In genomic region chr5:143254487-143255130, GRCm38 (mm10) we compare ENCODE assay signal across 9 mouse cellular contexts. TPM values are rescaled to one million over a fixed set of nuclear protein-coding genes. Genes with fewer than 3 reads are reported as not detected.
A peak's percentile ranks its signal among the peaks of the same experiment; 100 is the strongest.
DNase-seq lines count a peak whose midpoint lies in the region; ATAC-seq and TF ChIP-seq lines count a peak whose summit lies in the region.
"Had no signal": no experiment of that assay in that cellular context is flagged by ENCODE, and none has a peak within 500 bp of the region (broad histone marks: within the 10 kb centered on the region; RNA-seq: fewer than 3 reads in every experiment).

No protein-coding gene starts in this region.

- H3K27ac ChIP-seq in kidney, postnatal 0 days = no peak overlapping the region
- no peak overlapping the region for H3K27ac ChIP-seq in forebrain, embryonic 12.5 days
- no peak overlapping the region for H3K27ac ChIP-seq in midbrain, embryonic 13.5 days
- H3K27ac ChIP-seq: liver, embryonic 15.5 days had no signal

- H3K27me3 ChIP-seq in kidney, postnatal 0 days (ENCODE audit: insufficient read depth, low read length) = peaks cover 56% of the 10 kb centered on the region
- H3K27me3 ChIP-seq in forebrain, embryonic 12.5 days = peaks cover 78% of the 10 kb centered on the region
- H3K27me3 ChIP-seq in midbrain, embryonic 13.5 days = peaks cover 78% of the 10 kb centered on the region

- no peaks in the 10 kb centered on the region for H3K9me3 ChIP-seq in kidney, postnatal 0 days (replicated peaks; ENCODE audit: low read length)
- no peaks in the 10 kb centered on the region for H3K9me3 ChIP-seq in forebrain, embryonic 12.5 days
- no peaks in the 10 kb centered on the region for H3K9me3 ChIP-seq in midbrain, embryonic 13.5 days
- H3K9me3 ChIP-seq: liver, embryonic 15.5 days had no signal

- WGBS in kidney, postnatal 0 days = 21% methylated on average over 66 of the region's 66 CpGs
- 8% methylated on average over 66 of the region's 66 CpGs for WGBS in forebrain, embryonic 12.5 days
- WGBS in midbrain, embryonic 13.5 days = 12% methylated on average over 63 of the region's 66 CpGs

- peaks cover 20% of the 10 kb centered on the region for H3K4me1 ChIP-seq in kidney, postnatal 0 days (replicated peaks; ENCODE audit: insufficient read depth, low read length)
- H3K4me1 ChIP-seq in forebrain, embryonic 12.5 days = peaks cover 20% of the 10 kb centered on the region
- H3K4me1 ChIP-seq in midbrain, embryonic 13.5 days (replicated peaks) = peaks cover 24% of the 10 kb centered on the region

- TF ChIP-seq POLR2A in brain, embryonic 14.5 days (IDR thresholded peaks at IDR 0.05; ENCODE audit: borderline replicate concordance, extremely low read depth, insufficient read depth, insufficient read length, poor library complexity, severe bottlenecking) = no peak

- DNase-seq in kidney, postnatal 0 days (ENCODE audit: low spot score) = no peak
- DNase-seq in kidney, postnatal 25 days = no peak
- peak; percentile 34 for DNase-seq in brain, embryonic 14.5 days (ENCODE audit: low read depth)
- DNase-seq in urinary bladder, postnatal 10 days (ENCODE audit: low spot score) = no peak
- DNase-seq in urinary bladder, postnatal 14 days (ENCODE audit: low spot score) = no peak

- no peak; the same call in 1 of the 2 replicates for ATAC-seq in kidney, postnatal 0 days (replicated peaks; ENCODE audit: low FRiP score, low read depth)
- no peak for ATAC-seq in forebrain, embryonic 12.5 days (ENCODE audit: low FRiP score)
- peak; percentile 34 for ATAC-seq in midbrain, embryonic 13.5 days
- no peak for ATAC-seq in megakaryocyte-erythroid progenitor cell, adult 5-6 weeks (replicated peaks; ENCODE audit: low FRiP score, low TSS enrichment, poor library complexity, severe bottlenecking)

- H3K4me3 ChIP-seq in kidney, postnatal 0 days (replicated peaks; ENCODE audit: low read depth, low read length) = peak overlapping the region; percentile 41
- H3K4me3 ChIP-seq in forebrain, embryonic 12.5 days (replicated peaks) = peak overlapping the region; percentile 40
- H3K4me3 ChIP-seq in midbrain, embryonic 13.5 days (replicated peaks) = peak overlapping the region; percentile 35

- no peak overlapping the region for H3K9ac ChIP-seq in kidney, postnatal 0 days (ENCODE audit: low read depth, low read length)
- H3K9ac ChIP-seq in forebrain, embryonic 12.5 days = no peak overlapping the region
- peak overlapping the region; percentile 39 for H3K9ac ChIP-seq in midbrain, embryonic 13.5 days (replicated peaks)
- H3K9ac ChIP-seq: liver, embryonic 15.5 days had no signal

- no peak for TF ChIP-seq CTCF in kidney, postnatal 0 days (IDR thresholded peaks at IDR 0.05; ENCODE audit: low read depth)
- no peak for TF ChIP-seq CTCF in brain, embryonic 14.5 days (IDR thresholded peaks at IDR 0.05; ENCODE audit: borderline replicate concordance, extremely low read depth, insufficient read depth, insufficient read length)

- H3K36me3 ChIP-seq in kidney, postnatal 0 days (ENCODE audit: insufficient read depth, low read length) = 0 out of 2 replicates have a peak, but pooled peaks cover 7% of the 10 kb centered on the region
- peaks cover 77% of the 10 kb centered on the region for H3K36me3 ChIP-seq in forebrain, embryonic 12.5 days (replicated peaks)
- peaks cover 90% of the 10 kb centered on the region for H3K36me3 ChIP-seq in midbrain, embryonic 13.5 days
- H3K36me3 ChIP-seq: liver, embryonic 15.5 days had no signal

- peak overlapping the region; percentile 69; the same call in 1 of the 2 replicates for H3K4me2 ChIP-seq in kidney, postnatal 0 days (ENCODE audit: low read length)
- peak overlapping the region; percentile 61; the same call in 1 of the 2 replicates for H3K4me2 ChIP-seq in forebrain, embryonic 12.5 days
- H3K4me2 ChIP-seq in midbrain, embryonic 13.5 days (replicated peaks) = peak overlapping the region; percentile 55; the same call in 1 of the 2 replicates

RNA-seq across cellular contexts. Expression of gene Zfp316, which starts 15.2 kb away (rescaled TPM):
- 3.1 and 3.4 TPM in 2 replicates for polyA plus RNA-seq in kidney, postnatal 0 days (2015; fragmentation: Nextera tagmentation; extraction: Ambion mirVana)
- polyA plus RNA-seq in brain, embryonic 14.5 days (2012; rRNA removed) = 19.4 and 31.7 TPM in 2 replicates
- polyA plus RNA-seq in forebrain, embryonic 12.5 days (2016; fragmentation: Nextera tagmentation; extraction: Ambion mirVana) = 13.2 and 13.9 TPM in 2 replicates
- 8.2 and 12.1 TPM in 2 replicates for polyA plus RNA-seq in midbrain, embryonic 13.5 days (2015; fragmentation: Nextera tagmentation; extraction: Ambion mirVana)
- 3.5 and 4.4 TPM in 2 replicates for total RNA-seq in megakaryocyte-erythroid progenitor cell, adult 5-6 weeks (2014; fragmentation: Nextera tagmentation)
- total RNA-seq in megakaryocyte-erythroid progenitor cell, adult 5-6 weeks (2017) = 2.8 and 3.7 TPM in 2 replicates

RNA-seq across cellular contexts. Expression of gene Zfp12, which starts 19.6 kb away (rescaled TPM):
- polyA plus RNA-seq in kidney, postnatal 0 days (2015; fragmentation: Nextera tagmentation; extraction: Ambion mirVana) = 9.9 TPM in 2 replicates
- 32.3 and 34.8 TPM in 2 replicates for polyA plus RNA-seq in brain, embryonic 14.5 days (2012; rRNA removed)
- 28.5 and 29.1 TPM in 2 replicates for polyA plus RNA-seq in forebrain, embryonic 12.5 days (2016; fragmentation: Nextera tagmentation; extraction: Ambion mirVana)
- polyA plus RNA-seq in midbrain, embryonic 13.5 days (2015; fragmentation: Nextera tagmentation; extraction: Ambion mirVana) = 24.3 and 25.1 TPM in 2 replicates
- total RNA-seq in megakaryocyte-erythroid progenitor cell, adult 5-6 weeks (2014; fragmentation: Nextera tagmentation) = 12.6 and 15.6 TPM in 2 replicates
- 10.6 and 17.4 TPM in 2 replicates for total RNA-seq in megakaryocyte-erythroid progenitor cell, adult 5-6 weeks (2017)

RNA-seq across cellular contexts. Expression of gene Spdye4a, which starts 27.9 kb away (rescaled TPM):
- polyA plus RNA-seq in kidney, postnatal 0 days (2015; fragmentation: Nextera tagmentation; extraction: Ambion mirVana) = not detected in 2 replicates
- polyA plus RNA-seq in brain, embryonic 14.5 days (2012; rRNA removed) = not detected in 2 replicates
- not detected in 2 replicates for polyA plus RNA-seq in forebrain, embryonic 12.5 days (2016; fragmentation: Nextera tagmentation; extraction: Ambion mirVana)
- polyA plus RNA-seq in midbrain, embryonic 13.5 days (2015; fragmentation: Nextera tagmentation; extraction: Ambion mirVana) = not detected in 2 replicates
- not detected in 2 replicates for total RNA-seq in megakaryocyte-erythroid progenitor cell, adult 5-6 weeks (2014; fragmentation: Nextera tagmentation)
- total RNA-seq in megakaryocyte-erythroid progenitor cell, adult 5-6 weeks (2017) = not detected in 2 replicates
- polyA plus RNA-seq: liver, embryonic 15.5 days had no signal

RNA-seq across cellular contexts. Expression of gene Zfp853, which starts 38.8 kb away (rescaled TPM):
- polyA plus RNA-seq in kidney, postnatal 0 days (2015; fragmentation: Nextera tagmentation; extraction: Ambion mirVana) = 0.09 and 0.14 TPM in 2 replicates
- 1.9 and 3.8 TPM in 2 replicates for polyA plus RNA-seq in brain, embryonic 14.5 days (2012; rRNA removed)
- polyA plus RNA-seq in forebrain, embryonic 12.5 days (2016; fragmentation: Nextera tagmentation; extraction: Ambion mirVana) = 0.09 TPM in 1 of 2 replicates, not detected in the other
- polyA plus RNA-seq in midbrain, embryonic 13.5 days (2015; fragmentation: Nextera tagmentation; extraction: Ambion mirVana) = 0.05 and 0.06 TPM in 2 replicates
- not detected in 2 replicates for total RNA-seq in megakaryocyte-erythroid progenitor cell, adult 5-6 weeks (2014; fragmentation: Nextera tagmentation)
- total RNA-seq in megakaryocyte-erythroid progenitor cell, adult 5-6 weeks (2017) = not detected in 2 replicates
- polyA plus RNA-seq: liver, embryonic 15.5 days had no signal
